Mouse (Mus musculus) neural tube, embryonic 13.5 days (tissue): ENCODE data around the gene Kansl2. TPM values are rescaled to one million over a fixed set of nuclear protein-coding genes. Genes with fewer than 3 reads are reported as not detected.
A peak's percentile ranks its signal among the peaks of the same experiment; 100 is the strongest.

Experiments used
- ATAC-seq: fragments of 200-750 bp; cut with Nextera tagmentation; 2 replicates; pipeline ENCODE4 v1.8.0; 2017; ENCODE audit warnings: low read depth, mild to moderate bottlenecking, moderate TSS enrichment, moderate library complexity
- H3K27ac ChIP-seq: fragments of 300-500 bp; sonication (generic); replicated peaks from 2 replicates; pipeline ENCODE4 v1.5.1; 2015; ENCODE audit warnings: moderate library complexity, mild to moderate bottlenecking, inconsistent platforms
- H3K27me3 ChIP-seq: fragments of 300-500 bp; sonication (generic); 2 replicates; pipeline ENCODE4 v1.6.1; 2015; ENCODE audit warnings: mild to moderate bottlenecking, inconsistent platforms
- H3K36me3 ChIP-seq: fragments of 300-500 bp; sonication (generic); 2 replicates; pipeline ENCODE4 v1.6.1; 2015; ENCODE audit warnings: mild to moderate bottlenecking, inconsistent platforms
- H3K4me1 ChIP-seq: fragments of 300-500 bp; sonication (generic); replicated peaks from 2 replicates; pipeline ENCODE4 v1.6.1; 2015; ENCODE audit warnings: inconsistent platforms
- H3K4me2 ChIP-seq: fragments of 300-500 bp; sonication (generic); 2 replicates; pipeline ENCODE4 v1.6.1; 2015; ENCODE audit warnings: inconsistent platforms, mild to moderate bottlenecking, moderate library complexity
- H3K4me3 ChIP-seq: fragments of 300-500 bp; sonication (generic); 2 replicates; pipeline ENCODE4 v1.5.1; 2015; ENCODE audit warnings: mild to moderate bottlenecking, inconsistent platforms
- H3K9ac ChIP-seq: fragments of 300-500 bp; sonication (generic); 2 replicates; pipeline ENCODE4 v1.6.1; 2015; ENCODE audit warnings: moderate library complexity, mild to moderate bottlenecking, inconsistent platforms
- H3K9me3 ChIP-seq: fragments of 300-500 bp; sonication (generic); 2 replicates; pipeline ENCODE4 v1.6.1; 2016; ENCODE audit warnings: inconsistent platforms
- WGBS: fragments of 180-500 bp; shearing (Covaris S2); methylation state at CpG from one replicate; pipeline ENCODE4 v1.1.7; 2015; 5-methylcytosine and 5-hydroxymethylcytosine counted together
- polyA plus RNA-seq: library from polyadenylated mRNA; unstranded; fragments of >200 nt; fragmentation: Nextera tagmentation; extraction: Ambion mirVana; gene quantifications from 2 replicates; pipeline ENCODE4 v1.2.1, GENCODE M21; 2015

Gene Kansl2
- 132 and 147 TPM in 2 replicates for polyA plus RNA-seq

DNA sequence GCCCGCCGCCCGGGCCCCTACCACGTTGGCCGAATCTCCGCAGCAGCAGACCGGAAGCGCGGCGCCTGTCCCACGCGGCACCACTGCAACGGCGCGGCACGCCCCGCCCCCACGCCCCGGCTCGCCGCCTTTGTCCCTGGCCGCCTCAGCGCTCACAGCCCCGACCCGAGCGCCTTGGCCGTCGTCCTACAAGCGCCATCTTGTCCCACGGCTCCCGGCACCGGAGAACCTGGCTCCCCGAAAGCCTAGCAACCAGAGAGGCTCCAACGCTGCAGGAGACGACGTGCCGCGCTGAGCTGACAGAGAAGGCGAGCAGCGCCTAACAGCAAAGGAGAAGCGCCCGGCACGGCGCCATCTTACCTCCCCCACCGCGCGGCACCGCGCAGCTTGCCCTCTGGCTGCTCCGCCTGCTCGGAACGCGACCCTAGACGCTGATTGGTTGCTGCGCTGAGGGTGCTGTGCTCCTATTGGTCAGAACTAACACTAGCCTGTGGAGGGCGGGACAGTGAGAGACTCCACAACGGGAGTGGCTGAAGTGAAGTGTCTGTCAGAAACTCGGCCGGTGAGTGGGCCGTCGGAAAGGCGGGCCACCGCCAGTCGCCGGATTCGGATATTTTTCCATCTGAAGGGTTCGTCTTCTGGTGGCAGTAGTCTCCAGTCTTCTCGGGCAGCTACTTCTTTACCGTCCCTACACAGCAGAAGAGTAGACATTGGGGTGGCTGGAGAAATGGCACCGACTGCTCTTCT lies at the start of gene Kansl2:
Gene Kansl2, minus strand, starts transcription at position 384 of the 747 bp plus-strand sequence.
- H3K27ac ChIP-seq = peak within 1 kb of the TSS; percentile 100
- H3K4me3 ChIP-seq = peak within 1 kb of the TSS; percentile 84
- peak; percentile 100 for ATAC-seq
- peaks cover 28% of the 10 kb centered on the region for H3K4me1 ChIP-seq
- under 1% methylated on average over 69 of the region's 70 CpGs for WGBS
- H3K27me3 ChIP-seq = no peaks in the 10 kb centered on the region
- peak within 1 kb of the TSS; percentile 95 for H3K4me2 ChIP-seq
- peak within 1 kb of the TSS; percentile 94 for H3K9ac ChIP-seq
- peaks cover 37% of the 10 kb centered on the region for H3K36me3 ChIP-seq
- no peaks in the 10 kb centered on the region for H3K9me3 ChIP-seq

DNA sequence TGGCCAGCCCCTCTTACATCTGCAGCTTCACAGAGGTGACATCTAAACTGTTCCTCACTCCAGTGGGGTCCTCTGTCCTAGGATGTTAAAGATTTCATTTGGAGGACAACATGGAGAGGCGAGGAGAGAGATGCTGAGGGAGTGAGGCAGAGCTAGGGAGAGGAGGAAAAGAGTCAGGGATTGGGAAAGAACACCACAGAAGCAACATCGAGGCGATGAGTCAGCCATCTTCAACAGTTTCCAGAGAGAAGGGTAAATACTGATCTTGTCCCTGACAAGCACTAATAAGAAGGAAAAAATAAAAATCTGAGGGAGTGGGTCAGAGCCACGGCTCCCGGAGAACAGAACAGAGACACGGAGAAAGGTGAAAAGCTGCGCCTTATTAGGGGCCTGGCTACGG lies 48.9 kb upstream of the Kansl2 start:
- no peak for ATAC-seq
- no peak overlapping the region for H3K9ac ChIP-seq
- H3K4me2 ChIP-seq = no peak overlapping the region
- no peaks in the 10 kb centered on the region for H3K9me3 ChIP-seq
- 80% methylated on average over 8 of the region's 8 CpGs for WGBS
- no peak overlapping the region for H3K27ac ChIP-seq
- H3K27me3 ChIP-seq = no peaks in the 10 kb centered on the region
- H3K4me1 ChIP-seq = no peaks in the 10 kb centered on the region
- H3K36me3 ChIP-seq = no peaks in the 10 kb centered on the region
- no peak overlapping the region for H3K4me3 ChIP-seq

DNA sequence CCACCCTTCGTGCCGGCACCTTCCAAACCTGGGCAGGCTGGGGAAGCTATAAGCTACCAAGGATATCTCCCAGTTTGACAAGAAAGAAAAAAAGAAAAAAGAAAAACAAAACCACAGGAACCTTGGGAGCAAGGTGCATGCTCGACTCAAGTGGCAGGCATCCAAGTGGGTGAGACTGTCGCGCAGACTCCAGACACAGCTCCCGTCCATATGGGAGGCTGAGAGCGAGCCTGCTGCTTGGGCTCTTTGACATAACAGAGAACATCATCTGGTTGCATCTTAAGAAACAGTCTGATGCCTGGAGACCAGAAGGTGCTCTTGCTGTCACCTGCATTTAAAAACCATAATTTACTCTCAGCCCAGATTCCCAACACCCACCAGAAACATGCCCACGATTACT lies 48.3 kb upstream of the Kansl2 start:
- no peak for ATAC-seq
- no peak overlapping the region for H3K27ac ChIP-seq
- H3K27me3 ChIP-seq = no peaks in the 10 kb centered on the region
- no peak overlapping the region; the same call in 1 of the 2 replicates for H3K9ac ChIP-seq
- WGBS = 85% methylated on average over 8 of the region's 8 CpGs
- H3K4me2 ChIP-seq = no peak overlapping the region
- no peaks in the 10 kb centered on the region for H3K4me1 ChIP-seq
- H3K36me3 ChIP-seq = no peaks in the 10 kb centered on the region
- no peak overlapping the region for H3K4me3 ChIP-seq
- H3K9me3 ChIP-seq = no peaks in the 10 kb centered on the region

DNA sequence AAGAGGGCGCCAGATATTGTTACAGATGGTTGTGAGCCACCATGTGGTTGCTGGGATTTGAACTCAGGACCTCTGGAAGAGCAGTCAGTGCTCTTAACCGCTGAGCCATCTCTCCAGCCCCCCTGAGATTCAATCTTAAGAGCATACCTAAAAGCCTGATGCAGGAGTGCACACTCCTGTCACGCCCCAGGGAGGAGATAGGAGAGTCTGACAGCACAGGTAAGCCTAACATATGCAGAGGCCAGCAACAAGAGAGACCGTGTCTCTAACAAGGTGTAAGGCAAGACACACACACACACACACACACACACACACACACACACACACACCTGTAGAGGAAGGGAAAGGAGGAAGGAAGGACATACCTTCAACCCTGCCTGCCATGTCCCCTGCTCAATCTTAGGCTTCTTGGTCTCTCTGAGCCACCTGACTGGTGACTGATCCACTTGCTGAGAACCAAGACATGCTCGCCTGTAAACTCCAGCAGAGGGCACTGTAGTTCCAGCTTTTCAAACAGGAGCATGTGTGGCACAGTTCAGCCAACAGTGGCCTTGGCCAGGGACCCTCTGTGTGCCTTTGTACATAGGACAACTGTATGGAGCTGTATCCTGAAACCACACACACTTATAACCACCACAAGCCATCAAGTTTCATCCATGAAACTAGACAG lies 45.9 kb upstream of the Kansl2 start:
- no peak overlapping the region for H3K27ac ChIP-seq

DNA sequence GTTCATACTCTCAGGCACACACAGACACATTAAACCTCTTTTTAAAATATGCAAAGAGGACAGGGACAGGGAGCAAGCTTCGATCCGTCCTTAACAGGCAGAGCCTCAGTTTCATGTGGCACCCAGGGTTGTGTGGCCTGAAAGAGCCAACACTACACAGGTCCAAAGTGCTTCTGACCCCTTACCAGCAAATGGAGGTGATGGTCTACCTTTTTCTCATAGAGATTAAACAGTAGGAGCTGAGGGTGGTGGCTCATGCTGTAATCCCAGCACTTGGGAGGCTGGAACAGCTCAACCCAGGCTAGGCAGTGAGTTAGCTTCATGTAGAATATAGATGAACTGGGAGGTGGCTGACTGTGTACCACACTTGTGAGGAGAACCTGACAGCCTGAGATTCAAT lies 45.2 kb upstream of the Kansl2 start:
- no peak for ATAC-seq
- no peak overlapping the region for H3K27ac ChIP-seq
- H3K27me3 ChIP-seq = no peaks in the 10 kb centered on the region
- no peaks in the 10 kb centered on the region for H3K9me3 ChIP-seq
- H3K4me1 ChIP-seq = no peaks in the 10 kb centered on the region
- 85% methylated on average over 2 of the region's 2 CpGs for WGBS
- H3K36me3 ChIP-seq = no peaks in the 10 kb centered on the region
- no peak overlapping the region for H3K4me2 ChIP-seq
- no peak overlapping the region for H3K9ac ChIP-seq
- H3K4me3 ChIP-seq = no peak overlapping the region

More for the DNA sequence above, 45.9 kb upstream of the Kansl2 start:
- no peak overlapping the region for H3K4me3 ChIP-seq
- no peak overlapping the region for H3K4me2 ChIP-seq
- no peaks in the 10 kb centered on the region for H3K36me3 ChIP-seq
- no peaks in the 10 kb centered on the region for H3K27me3 ChIP-seq
- peak; percentile 88 for ATAC-seq
- H3K9ac ChIP-seq = no peak overlapping the region
- H3K9me3 ChIP-seq = no peaks in the 10 kb centered on the region
- 43% methylated on average over 5 of the region's 5 CpGs for WGBS
- no peaks in the 10 kb centered on the region for H3K4me1 ChIP-seq

DNA sequence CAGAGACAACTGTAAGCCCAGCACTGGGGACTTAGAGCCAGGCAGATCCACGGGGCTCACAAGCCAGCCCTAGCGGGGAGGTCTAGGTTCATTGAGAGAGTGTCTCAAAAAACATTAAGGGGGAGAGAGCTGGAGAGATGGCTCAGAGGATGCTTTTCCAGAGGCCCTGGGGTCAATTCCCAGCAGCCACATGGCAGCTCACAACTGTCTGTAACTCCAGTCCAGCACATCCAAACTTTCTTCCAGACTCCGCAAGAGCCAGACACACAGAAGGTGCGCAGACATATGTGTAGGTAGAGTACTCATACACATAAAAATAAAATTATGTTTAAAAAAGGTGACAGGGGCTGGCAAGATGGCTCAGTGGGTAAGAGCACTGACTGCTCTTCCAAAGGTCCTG lies 39.2 kb upstream of the Kansl2 start:
- no peak overlapping the region for H3K9ac ChIP-seq
- H3K4me3 ChIP-seq = no peak overlapping the region
- H3K4me2 ChIP-seq = no peak overlapping the region
- H3K27me3 ChIP-seq = no peaks in the 10 kb centered on the region
- H3K27ac ChIP-seq = no peak overlapping the region
- WGBS = 82% methylated on average over 4 of the region's 4 CpGs
- H3K4me1 ChIP-seq = peaks cover 11% of the 10 kb centered on the region
- no peaks in the 10 kb centered on the region for H3K36me3 ChIP-seq
- H3K9me3 ChIP-seq = no peaks in the 10 kb centered on the region
- no peak for ATAC-seq

DNA sequence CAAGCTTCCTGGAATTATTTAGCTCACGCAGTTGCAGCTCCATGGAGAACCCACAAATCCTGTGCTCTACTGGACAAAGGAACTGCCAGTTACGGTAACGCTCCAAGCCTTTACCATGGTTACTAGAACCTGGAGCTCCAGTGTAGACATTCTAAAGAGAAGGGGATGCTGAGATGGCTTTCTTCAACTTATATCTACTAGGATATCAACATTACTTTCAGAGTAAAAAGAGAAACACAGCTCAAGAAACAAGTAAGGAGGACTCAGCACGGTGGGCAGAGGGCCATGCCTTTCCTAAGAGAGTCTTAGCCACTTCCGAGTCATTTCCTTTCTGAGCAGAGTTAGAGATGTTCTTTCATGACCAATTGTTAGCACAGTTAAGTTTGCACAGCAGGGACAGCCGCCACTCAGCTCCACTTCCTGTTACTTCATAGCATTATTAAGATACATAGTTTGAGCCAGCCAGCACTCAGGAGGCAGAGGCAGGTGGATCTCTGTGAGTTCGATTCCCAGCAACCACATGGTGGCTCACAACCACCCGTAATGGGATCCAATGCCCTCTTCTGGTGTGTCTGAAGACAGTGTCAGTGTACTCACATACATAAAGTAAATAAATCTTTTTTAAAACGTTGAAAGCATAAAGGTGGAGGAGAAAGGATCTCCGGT lies 36.9 kb upstream of the Kansl2 start, which contains the start of the genes Ccnt1 and 4930415O20Rik:
Gene Ccnt1, minus strand, starts transcription at position 51 of the 666 bp plus-strand sequence.
Gene 4930415O20Rik, plus strand, starts transcription at position 132 of the 666 bp plus-strand sequence.
- no peaks in the 10 kb centered on the region for H3K9me3 ChIP-seq
- no peak within 1 kb of the TSS for H3K27ac ChIP-seq
- 83% methylated on average over 10 of the region's 10 CpGs for WGBS
- no peaks in the 10 kb centered on the region for H3K36me3 ChIP-seq
- no peak within 1 kb of the TSS for H3K9ac ChIP-seq
- no peak for ATAC-seq
- no peak within 1 kb of the TSS for H3K4me2 ChIP-seq
- no peaks in the 10 kb centered on the region for H3K27me3 ChIP-seq
- H3K4me1 ChIP-seq = peaks cover 20% of the 10 kb centered on the region
- no peak within 1 kb of the TSS for H3K4me3 ChIP-seq

DNA sequence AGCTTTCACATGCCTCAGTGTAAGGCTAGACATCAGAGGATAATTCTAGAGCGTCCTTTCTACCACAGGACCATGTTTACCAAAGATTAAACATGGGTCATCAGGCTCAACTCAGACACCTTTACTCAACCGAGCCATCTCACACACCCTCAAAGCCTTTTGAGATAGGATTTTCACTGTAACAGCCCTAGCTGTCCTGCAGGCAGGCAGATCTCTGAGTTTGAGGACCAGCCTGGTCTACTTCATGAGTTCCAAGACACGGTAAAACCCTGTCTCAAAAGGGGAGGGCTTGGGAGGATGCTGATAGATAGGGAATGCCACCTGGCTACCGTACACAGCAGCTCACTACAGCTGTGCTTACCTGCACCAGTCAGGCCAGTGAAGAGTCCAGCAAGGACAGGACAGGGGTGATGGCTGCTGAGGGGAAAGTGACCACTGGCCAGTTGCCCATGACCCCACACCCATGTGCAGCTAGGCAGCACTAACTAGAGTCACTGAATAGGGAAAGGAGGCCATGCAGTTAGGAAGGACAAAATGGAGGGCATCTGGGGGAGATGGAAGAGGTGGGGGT lies 35.8 kb upstream of the Kansl2 start:
- no peak for ATAC-seq
- no peak overlapping the region for H3K27ac ChIP-seq
- H3K4me3 ChIP-seq = no peak overlapping the region
- H3K36me3 ChIP-seq = no peaks in the 10 kb centered on the region
- H3K4me1 ChIP-seq = peaks cover 31% of the 10 kb centered on the region
- H3K4me2 ChIP-seq = no peak overlapping the region
- no peaks in the 10 kb centered on the region for H3K9me3 ChIP-seq
- no peak overlapping the region for H3K9ac ChIP-seq
- WGBS = 94% methylated on average over 4 of the region's 4 CpGs
- no peaks in the 10 kb centered on the region for H3K27me3 ChIP-seq

DNA sequence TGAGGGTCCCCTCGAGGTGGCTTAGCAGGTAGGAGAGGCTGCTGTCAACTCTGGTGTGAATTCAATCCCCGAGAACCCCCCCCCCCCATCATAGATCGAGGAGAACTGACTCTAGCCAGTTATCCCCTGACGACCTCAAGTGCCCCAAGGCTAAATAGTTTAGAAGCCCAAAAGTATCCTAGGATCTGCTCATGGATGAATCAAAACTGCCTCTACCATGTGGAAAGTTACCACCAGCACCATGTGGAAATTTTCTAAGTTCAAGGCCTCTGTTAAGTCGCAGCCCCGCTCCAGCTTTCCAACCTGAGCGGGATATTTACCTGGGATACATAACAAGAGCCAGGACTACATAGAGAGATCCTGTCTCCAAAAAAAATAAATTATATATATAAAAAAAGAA lies 35.2 kb upstream of the Kansl2 start:
- H3K4me3 ChIP-seq = peak overlapping the region; percentile 95
- peak overlapping the region; percentile 86 for H3K4me2 ChIP-seq
- H3K4me1 ChIP-seq = peaks cover 36% of the 10 kb centered on the region
- H3K27me3 ChIP-seq = no peaks in the 10 kb centered on the region
- H3K27ac ChIP-seq = no peak overlapping the region
- H3K9ac ChIP-seq = peak overlapping the region; percentile 85
- ATAC-seq = no peak
- H3K9me3 ChIP-seq = no peaks in the 10 kb centered on the region
- H3K36me3 ChIP-seq = no peaks in the 10 kb centered on the region
- WGBS = 71% methylated on average over 7 of the region's 7 CpGs

DNA sequence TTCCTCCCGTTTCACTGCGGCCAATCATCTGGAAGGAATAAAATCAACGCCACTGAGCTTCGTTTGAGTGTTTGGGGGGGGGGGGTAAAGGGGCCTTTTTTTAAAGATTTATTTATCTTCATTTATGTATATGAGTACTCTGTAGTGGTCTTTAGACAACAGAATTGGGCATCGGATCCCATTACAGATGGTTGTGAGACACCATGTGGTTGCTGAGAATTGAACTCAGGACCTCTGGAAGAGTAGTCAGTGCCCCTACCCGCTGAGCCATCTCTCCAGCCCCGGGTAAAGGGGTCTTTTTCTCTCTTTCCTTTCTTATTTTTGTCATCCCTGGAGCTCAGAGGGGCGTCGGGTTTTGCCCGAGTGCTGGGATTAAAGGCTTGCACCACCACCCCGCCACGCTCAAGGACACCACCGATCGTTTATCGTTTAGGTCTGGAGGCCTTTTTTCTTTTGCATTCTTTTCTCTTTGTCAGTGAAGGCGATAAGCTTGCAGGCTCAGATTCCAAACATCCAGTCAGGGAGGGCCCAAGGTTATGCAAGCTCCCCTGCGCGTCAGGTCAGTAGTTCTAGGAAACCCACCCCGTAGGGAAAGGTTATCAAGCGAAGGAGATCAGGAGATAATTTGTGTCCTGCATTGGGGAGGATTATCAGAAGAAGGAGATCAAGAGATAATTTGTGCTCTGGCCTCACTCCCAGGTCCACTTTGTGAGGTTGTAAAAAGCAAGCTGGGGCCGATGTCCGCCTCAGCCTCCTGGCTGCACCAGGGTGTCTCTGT lies 34.4 kb upstream of the Kansl2 start:
- 10% methylated on average over 22 of the region's 22 CpGs for WGBS
- ATAC-seq = peak; percentile 47; the same call in 1 of the 2 replicates

More for the DNA sequence above, 34.4 kb upstream of the Kansl2 start:
- peak overlapping the region; percentile 95 for H3K27ac ChIP-seq
- H3K4me3 ChIP-seq = peak overlapping the region; percentile 95
- peaks cover 3% of the 10 kb centered on the region for H3K36me3 ChIP-seq
- no peaks in the 10 kb centered on the region for H3K27me3 ChIP-seq
- H3K4me2 ChIP-seq = peak overlapping the region; percentile 86
- H3K9ac ChIP-seq = peak overlapping the region; percentile 85
- H3K4me1 ChIP-seq = peaks cover 39% of the 10 kb centered on the region
- no peaks in the 10 kb centered on the region for H3K9me3 ChIP-seq
